Mouse (Mus musculus): ENCODE data around the gene Mgat5. TPM values are rescaled to one million over a fixed set of nuclear protein-coding genes. Genes with fewer than 3 reads are reported as not detected.

Mgat5 gene
- polyA plus RNA-seq, 1 experiment = not detected

DNA sequence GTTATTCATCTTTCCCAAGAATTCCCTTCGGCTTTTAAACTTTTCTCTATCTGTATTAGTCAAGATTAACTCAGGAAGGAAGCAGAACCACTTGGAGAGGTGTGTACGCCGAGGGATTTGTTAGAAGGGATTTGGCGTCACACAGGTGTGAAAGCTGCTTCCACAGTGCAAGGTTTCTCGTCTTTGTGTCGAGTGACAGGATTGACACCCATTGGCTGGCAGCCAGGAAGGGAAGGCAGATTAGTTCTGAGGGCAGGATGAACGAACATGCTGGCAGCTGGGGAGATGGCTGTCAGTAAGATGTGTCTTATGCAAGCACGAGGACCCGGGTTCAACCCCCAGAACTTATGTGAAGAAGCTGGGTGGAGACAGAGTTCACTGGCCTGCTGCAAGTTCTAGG is 148.6 kb downstream of the Mgat5 start:
- no peak for TF ChIP-seq GATA1 (IDR thresholded peaks at IDR 0.05; ENCODE audit: low read length)

DNA sequence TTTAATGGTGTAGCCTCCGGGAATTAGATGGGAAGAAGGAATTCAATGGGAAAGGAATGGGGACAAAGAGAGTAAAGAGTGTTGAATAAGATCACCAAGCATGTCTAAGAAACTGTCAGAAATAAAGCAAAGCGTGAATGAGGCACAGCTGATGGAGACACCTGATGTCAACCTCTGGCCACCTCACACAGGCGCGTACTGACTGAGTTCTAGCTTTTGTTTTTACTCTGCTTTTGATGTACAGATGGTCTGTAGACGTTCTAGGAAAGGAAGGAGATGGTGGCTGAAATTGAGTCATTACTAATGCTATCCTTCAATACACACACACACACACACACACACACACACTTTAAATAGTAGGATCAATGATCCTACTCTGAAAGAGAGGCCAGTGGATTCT is 149.3 kb downstream of the Mgat5 start:
- TF ChIP-seq GATA1 (IDR thresholded peaks at IDR 0.05; ENCODE audit: low read length) = no peak

DNA sequence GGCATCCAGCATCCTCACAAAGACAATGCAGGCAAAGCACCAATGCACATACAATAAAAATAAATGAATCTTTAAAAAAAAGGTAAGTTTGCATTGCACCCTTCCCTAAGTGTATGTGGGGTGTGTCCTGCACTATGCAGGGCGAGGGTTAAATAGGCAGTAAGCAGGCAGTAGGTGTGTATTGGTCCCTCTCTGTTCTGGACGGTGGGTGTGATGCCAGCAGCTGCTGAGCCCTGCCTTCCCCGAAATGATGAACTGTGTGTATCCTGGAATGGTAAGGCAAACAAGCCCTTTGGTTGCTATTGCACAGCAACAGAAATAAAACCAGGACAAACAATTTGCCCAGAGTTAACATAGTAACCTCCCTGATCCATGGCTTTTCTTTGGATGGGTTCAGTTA is 150.2 kb downstream of the Mgat5 start:
- no peak for TF ChIP-seq GATA1 (IDR thresholded peaks at IDR 0.05; ENCODE audit: low read length)

- no peak for TF ChIP-seq GATA1 (IDR thresholded peaks at IDR 0.05; ENCODE audit: low read length)
These were observed 158.8 kb downstream of the Mgat5 start for GRCm38 (mm10) chr1:127363638-127364037.

- TF ChIP-seq GATA1 (IDR thresholded peaks at IDR 0.05; ENCODE audit: low read length) = no peak
These were observed 160.9 kb downstream of the Mgat5 start for GRCm38 (mm10) chr1:127365706-127366105.

DNA sequence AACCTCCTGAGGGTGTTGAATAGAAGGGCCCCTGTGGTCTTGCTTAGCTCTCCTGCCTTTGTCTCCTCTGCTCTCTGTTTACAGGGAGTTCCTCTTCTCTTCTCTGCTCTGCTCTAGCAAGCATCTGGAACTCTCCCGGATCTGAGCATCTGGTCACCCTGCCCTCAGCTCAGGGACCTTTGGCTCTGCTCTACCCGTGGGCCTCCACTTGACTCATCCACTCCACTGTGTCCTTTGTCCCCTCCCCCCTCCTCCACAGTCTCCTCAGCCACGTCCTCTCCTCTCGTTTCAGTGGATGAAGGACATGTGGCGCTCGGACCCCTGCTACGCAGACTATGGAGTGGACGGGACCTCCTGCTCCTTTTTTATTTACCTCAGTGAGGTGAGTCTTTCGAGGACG is 161.3 kb downstream of the Mgat5 start:
- no peak for TF ChIP-seq GATA1 (IDR thresholded peaks at IDR 0.05; ENCODE audit: low read length)

GRCm38 (mm10) chr1:127368513-127368912 is 163.7 kb downstream of the Mgat5 start:
- TF ChIP-seq GATA1 (IDR thresholded peaks at IDR 0.05; ENCODE audit: low read length) = no peak

DNA sequence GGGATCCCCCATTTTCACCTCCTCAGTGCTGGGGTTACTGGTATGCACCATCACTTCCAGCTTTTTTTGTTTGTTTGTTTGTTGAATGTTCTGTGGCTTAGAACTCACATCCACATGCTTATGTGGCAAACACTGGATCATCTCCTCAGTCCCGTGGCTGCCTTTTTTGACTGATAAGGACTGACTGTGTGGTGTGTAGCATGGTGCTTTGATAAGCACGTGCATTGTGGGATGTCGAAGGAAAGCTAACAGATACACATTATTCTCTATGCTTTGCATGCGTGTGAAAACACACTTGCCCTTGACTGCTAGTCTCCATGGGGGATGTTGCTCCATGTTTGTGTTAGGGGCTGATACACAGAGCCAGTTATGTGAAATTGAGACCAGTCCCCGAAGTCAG is 164.7 kb downstream of the Mgat5 start:
- no peak for TF ChIP-seq GATA1 (IDR thresholded peaks at IDR 0.05; ENCODE audit: low read length)

- no peak for TF ChIP-seq GATA1 (IDR thresholded peaks at IDR 0.05; ENCODE audit: low read length)
These were observed 167.3 kb downstream of the Mgat5 start for GRCm38 (mm10) chr1:127372096-127372495.

- no peak for TF ChIP-seq GATA1 (IDR thresholded peaks at IDR 0.05; ENCODE audit: low read length)
These were observed 168.7 kb downstream of the Mgat5 start for GRCm38 (mm10) chr1:127373559-127373958.

DNA sequence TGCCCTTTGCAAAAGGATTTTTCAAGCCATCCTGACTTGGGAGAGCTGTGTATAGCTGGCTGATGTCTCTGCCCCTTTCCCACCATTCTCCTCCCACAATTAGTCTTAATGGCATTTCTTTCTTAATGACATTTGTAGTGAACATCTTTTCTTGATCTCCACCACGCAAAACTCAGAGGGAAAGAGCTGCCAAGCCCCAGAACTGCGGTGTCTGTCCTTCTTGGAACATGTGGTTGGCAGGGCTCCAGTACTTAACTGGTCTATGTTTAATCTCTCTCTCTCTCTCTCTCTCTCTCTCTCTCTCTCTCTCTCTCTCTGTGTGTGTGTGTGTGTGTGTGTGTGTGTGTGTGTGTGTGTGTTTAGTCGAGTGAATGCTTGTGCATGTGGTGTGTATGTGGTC is 169.3 kb downstream of the Mgat5 start:
- no peak for TF ChIP-seq GATA1 (IDR thresholded peaks at IDR 0.05; ENCODE audit: low read length)

DNA sequence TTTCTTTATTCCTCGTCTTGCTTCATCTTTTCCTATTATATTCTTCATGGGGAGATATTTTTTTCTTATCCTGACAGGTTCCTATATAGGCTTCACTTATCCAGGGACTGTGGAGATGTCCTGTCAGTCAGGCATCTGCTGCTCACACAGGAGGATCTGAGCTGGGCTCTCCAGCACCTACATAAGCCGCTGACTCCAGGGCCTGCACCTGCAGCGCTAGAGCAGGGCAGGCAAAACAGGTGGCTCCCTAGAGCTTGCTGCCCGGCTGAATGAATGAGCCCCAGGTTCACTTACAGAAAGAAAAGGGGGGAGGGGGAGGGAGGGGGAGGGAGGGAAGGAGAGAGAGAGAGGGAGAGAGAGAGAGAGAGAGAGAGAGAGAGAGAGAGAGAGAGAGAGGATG is 175.3 kb downstream of the Mgat5 start:
- no peak for TF ChIP-seq GATA1 (IDR thresholded peaks at IDR 0.05; ENCODE audit: low read length)

- no peak for TF ChIP-seq GATA1 (IDR thresholded peaks at IDR 0.05; ENCODE audit: low read length)
These were observed 176.1 kb downstream of the Mgat5 start for GRCm38 (mm10) chr1:127380749-127381501.

DNA sequence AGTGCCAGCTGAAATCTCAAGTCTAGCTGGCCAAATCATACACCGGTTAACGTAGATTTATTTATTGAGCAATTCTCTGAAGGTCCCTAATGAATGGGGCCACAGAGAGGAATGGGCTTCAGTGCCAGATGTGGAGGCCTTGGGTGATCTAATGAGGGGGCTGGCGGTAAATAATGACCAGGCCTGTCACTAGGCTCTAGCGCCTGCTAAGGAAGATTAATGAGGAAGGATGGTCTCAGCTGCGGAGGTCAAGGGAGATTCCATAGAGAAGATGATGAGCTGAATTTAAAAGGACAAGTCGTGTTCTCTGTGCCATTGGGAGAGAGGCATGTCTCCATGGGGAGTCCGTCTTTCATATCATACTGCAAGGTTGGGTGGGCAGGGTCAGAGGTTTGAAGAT is 178.3 kb downstream of the Mgat5 start:
- no peak for TF ChIP-seq GATA1 (IDR thresholded peaks at IDR 0.05; ENCODE audit: low read length)

DNA sequence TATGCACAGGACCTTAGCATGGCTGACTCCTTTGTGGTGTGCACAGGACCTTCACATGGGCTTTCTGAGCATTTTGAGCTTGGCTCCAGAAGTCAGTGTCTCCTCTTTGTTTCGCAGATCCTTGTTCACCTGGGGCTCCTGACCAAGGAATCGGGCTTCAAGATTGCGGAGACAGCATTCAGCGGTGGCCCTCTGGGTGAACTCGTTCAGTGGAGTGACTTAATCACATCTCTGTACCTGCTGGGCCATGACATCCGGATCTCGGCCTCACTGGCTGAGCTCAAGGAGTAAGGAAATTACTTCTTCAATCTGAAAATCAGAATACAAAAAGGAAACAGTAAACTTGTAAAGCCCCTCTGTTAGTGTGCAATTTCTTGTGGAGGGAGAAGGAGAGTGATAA is 182.4 kb downstream of the Mgat5 start:
- no peak for TF ChIP-seq GATA1 (IDR thresholded peaks at IDR 0.05; ENCODE audit: low read length)

DNA sequence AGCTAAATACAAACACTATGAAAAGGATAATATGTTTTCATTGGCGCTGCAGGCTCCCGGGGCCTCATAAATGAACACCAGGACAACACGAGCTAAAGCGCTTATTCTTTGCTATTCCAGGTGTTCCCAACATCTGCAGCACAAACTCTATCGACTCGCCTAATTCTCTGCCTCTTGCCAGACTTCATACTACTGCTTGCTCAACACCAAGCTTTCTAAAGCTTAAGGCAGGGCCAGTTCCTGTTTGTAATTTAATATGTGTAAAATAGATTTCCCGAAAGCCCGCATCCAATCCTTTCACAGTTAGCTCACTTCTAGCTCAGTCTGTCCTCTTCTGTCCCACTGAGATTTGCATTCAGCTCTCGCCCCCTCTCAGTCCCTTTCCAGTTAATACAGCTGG is 182.8 kb downstream of the Mgat5 start:
- no peak for TF ChIP-seq GATA1 (IDR thresholded peaks at IDR 0.05; ENCODE audit: low read length)

DNA sequence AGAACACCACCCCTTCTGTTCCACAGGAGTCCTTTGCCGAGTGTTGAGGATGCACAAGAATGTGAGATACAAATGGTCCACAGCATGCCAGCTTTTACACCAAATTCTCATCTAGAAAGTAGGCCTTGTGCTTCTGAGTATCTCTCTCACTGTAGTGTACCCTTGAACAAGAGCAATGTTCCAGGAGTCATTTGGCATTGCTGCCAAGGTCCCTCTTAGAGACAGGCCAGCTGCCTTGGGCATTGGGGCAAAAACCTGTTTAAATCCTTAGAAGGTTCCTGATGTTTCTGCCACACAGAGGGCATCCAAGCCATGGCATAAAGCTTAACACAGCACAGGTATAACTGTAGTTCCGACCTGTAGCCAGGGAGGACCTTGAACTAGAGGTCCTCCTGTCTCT is 189.9 kb downstream of the Mgat5 start:
- no peak for TF ChIP-seq GATA1 (IDR thresholded peaks at IDR 0.05; ENCODE audit: low read length)

- no peak for TF ChIP-seq GATA1 (IDR thresholded peaks at IDR 0.05; ENCODE audit: low read length)
These were observed 190.9 kb downstream of the Mgat5 start for GRCm38 (mm10) chr1:127395724-127396123.

All from G1E-ER4 (cell line).